Mouse (Mus musculus) cerebellum, postnatal 14 days (tissue): Measurements from ENCODE around the gene Chst11.
"Not testable (repeated sequence)": the region's sequence is repeated elsewhere in the genome, so short reads cannot be mapped to it uniquely, and the experiment has no call there.

ENCODE experiments used
- DNase-seq, 2 experiments: peaks; one replicate each; pipeline ENCODE4 v3.0.0; 2021; ENCODE audit warnings: mixed read lengths in 2 of 2

Gene Chst11

DNA sequence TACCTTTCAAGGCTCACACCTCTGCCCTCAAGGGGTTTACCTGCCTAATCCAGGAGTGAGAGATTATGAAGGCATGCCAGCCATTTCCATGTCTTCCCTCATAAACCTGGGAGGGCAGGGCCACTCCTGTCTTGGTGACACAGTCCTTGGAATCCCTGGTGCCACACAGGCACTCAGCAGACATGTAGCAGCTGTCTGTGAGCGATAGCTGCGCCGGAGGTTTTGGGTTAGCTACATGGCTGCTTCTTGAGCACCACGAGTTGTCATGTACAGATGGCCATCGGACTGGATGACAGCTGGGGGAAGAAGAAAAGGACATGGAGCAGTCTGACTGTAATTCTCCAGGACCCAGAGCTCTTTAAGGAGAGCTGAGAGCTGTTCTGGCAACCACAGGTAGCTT lies 129.3 kb downstream of the Chst11 start:
- DNase-seq, result no peak

- DNase-seq, result peak; percentile 53 to 66
These were observed 131.6 kb downstream of the Chst11 start for GRCm38 (mm10) chr10:83116889-83117288.

DNA sequence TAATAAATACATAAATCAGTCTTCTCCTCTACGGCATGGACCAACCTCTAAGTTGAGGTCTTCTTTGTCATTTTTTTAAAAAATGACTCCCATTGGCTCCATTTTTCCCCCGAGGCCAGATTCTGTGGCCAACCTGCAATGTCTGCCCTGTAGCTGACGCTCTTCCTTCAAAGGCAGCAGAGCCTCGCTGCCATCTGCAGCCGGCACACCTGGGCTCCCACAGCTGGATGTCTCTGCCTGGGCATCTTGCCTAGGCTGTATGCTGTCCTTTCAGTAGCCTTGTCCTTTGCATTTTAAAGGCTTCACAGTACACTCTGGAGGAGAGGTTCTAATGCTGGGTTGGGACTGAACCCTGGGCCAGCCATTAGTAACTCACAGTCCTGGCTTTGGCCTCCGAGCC lies 132.6 kb downstream of the Chst11 start:
- DNase-seq, result no peak

DNA sequence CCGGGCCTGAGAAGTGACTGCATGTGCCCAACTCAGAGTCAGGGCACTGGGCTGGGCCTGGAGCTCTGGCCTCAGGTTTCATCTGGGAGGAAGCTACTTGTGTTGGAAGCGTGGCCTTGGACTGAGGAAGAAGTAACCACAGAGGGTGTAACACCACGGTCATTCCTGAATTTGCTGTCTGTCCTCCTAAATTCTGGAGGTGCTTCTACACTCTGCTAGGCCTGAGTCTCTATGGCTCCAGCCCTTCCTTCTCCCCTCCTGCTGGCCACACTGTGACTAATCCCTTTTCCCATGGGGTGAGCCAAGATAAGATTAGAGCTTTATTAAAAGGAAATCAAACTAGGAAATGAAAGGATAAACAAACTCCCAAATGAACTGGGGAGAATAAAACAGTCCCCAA lies 133.3 kb downstream of the Chst11 start:
- DNase-seq, result no peak

DNA sequence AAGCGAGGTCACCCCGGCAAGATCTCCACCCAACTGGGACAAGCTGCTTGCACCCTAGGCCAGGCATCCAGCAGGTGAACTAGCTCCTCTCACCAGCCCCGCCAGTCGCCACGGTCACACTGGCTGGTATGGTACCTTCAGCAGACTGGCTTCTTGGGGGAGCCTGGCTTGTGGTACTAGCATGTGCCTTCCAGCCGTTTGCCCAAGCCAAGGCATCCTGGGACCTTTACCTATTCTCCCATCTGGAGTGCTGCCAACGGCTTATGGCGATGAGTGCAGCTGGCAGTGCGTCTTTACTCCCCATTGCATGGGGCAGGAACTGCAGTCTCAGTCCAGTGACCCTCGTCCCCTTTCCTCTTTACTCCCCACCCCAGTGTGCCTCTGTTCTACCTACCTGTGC lies 133.7 kb downstream of the Chst11 start:
- DNase-seq, result peak in 1 of 2 experiments; percentile 43

DNA sequence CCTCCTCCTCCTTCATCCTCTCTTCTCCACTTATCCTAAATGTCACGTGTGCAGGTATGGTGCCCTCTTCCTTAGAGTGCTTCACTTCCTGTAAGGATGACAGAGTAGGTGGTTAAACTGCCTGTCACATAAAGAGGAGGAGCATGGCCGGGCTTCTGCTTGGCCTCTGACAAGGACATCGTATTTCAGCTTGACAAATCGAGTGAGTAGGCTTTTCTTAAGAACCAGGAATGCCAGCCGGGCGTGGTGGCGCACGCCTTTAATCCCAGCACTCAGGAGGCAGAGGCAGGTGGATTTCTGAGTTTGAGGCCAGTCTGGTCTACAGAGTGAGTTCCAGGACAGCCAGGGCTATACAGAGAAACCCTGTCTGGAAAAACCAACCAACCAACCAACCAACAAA lies 134.2 kb downstream of the Chst11 start:
- not testable (repeated sequence) for DNase-seq

DNA sequence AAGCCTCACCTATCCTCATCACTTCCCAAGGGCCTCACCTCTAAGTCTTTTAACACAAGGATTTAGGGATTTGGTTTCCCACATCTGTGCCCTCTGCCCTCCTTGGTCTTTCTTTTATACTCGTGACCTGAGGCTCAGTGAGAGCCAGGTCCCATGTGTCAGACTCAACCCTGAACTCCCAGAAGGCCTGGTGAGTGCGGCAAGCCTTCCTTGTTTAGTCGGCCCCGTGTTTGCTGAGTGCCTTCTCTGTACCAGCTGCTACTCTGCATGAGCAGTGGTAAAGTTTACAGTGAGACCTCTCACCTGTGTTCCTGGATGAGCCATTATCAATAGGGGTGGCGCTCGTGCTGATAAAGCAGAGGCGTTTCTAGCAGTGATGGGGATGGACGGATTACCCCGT lies 134.6 kb downstream of the Chst11 start:
- DNase-seq, result no peak

GRCm38 (mm10) chr10:83120938-83121337 lies 135.6 kb downstream of the Chst11 start:
- DNase-seq, result no peak

- no peak for DNase-seq
These were observed 139.3 kb downstream of the Chst11 start for GRCm38 (mm10) chr10:83124560-83124959.

GRCm38 (mm10) chr10:83126447-83126846 lies 141.1 kb downstream of the Chst11 start:
- DNase-seq, result peak; percentile 81 to 83

DNA sequence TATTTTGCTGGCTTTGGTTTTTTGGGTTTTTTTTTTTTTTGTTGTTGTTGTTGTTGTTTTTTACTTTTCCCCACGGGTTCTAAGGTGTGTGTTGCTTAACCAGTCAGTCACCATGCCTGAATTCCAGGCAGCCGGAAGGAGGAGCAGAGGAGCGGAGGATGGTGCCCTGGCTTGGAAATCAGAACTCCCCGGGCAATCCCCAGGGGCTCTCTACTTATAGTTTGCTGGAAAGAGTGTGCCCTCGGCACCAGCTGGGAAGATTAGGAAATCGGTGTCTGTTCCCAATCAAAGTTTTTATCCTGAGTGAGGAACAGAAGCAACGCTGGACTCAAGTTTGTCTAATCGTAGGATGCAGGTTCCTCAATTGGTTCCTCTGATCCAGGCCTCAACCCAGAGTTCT lies 143.1 kb downstream of the Chst11 start:
- no peak for DNase-seq

- DNase-seq, result no peak
These were observed 144.4 kb downstream of the Chst11 start for GRCm38 (mm10) chr10:83129624-83130218.

DNA sequence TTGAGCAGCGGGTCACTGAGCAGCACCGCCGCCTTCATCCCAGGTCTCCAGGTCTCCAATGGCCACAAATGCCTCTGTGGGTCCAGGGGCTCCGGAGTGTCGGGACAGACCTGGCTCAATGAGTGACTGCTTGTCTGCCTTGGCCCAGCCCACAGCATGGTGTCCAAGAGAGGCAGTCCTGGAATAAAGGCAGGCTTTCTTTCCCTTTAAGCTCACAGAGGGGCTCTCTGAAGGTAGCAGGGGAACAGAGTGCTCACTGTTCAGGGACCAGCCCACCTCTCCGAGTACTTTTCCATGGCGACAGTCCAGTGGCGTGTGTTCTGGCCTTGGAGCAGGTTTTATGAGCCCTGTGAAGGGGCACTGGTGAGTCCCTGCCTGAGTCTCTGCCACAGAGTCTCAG lies 145.3 kb downstream of the Chst11 start:
- DNase-seq, result no peak

DNA sequence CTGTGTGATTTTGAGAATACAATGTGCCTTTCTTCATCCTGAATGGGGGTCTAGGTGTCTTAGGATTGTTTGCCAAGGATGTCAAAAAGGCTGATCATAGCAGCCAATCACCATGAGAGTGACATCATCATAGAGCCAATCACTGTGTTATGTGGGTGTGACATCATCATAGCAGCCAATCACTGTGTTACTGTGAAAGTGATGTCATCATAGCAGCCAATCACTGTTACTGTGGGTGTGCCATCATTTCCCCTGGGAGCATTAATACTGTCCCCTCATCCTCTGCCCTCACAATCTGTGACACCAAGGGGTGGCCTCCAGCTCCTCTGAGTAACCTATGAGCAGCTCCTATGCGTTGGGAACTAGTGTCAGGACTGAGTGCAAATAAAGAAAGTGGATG lies 146.6 kb downstream of the Chst11 start:
- no peak for DNase-seq

DNA sequence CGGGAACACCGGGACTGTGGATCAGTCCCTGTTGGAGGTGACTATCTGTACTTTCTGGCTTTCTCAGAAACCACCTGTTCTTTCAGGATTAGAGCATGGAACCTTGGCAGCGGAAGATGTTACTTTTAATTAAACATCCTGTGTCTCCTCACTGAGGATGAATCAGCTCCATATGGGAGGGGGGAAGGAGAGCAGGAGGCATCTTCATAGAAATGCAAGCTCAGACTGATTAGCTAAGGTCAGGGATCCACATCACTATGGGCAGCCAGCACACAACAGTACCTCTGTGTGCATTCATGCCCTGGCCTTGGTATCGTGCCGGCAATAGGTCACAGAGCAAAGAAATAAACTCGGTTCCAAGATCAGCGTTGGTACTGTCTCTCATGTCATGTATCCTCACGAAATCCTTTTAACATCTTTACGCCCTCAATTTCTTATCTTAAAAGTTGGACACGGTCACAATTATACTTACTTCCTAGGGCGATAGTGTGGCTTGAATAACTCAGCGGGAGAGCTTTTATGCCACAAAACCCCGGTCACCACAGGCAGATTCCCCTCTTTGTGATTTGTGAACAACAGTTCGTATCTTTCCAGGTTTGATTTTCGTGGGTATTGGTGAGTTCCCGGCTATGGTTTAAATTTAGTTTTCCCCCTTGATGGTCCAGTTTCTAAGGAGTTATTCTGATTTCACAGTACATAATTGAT lies 148.7 kb downstream of the Chst11 start:
- DNase-seq, result no peak

GRCm38 (mm10) chr10:83134896-83135295 lies 149.6 kb downstream of the Chst11 start:
- DNase-seq, result no peak

DNA sequence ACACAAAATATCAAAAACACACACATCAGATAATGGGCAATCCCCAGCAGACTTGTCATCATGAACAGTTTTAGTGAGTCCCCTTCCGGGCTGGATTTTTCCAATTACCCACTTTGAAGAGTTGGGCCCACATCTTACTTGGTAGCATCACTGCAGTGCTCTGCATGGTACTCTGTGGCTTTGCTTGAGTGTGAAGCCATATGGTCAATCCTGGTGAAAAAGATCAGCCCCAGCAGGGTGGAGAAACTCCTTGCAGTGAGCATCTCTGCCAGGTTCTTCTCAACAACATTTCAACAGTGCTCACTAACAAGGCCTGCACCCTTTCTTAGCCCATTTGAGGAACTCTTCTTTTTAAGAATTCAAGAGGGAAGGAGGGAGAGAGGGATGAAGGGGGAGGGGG lies 150.7 kb downstream of the Chst11 start:
- no peak for DNase-seq

DNA sequence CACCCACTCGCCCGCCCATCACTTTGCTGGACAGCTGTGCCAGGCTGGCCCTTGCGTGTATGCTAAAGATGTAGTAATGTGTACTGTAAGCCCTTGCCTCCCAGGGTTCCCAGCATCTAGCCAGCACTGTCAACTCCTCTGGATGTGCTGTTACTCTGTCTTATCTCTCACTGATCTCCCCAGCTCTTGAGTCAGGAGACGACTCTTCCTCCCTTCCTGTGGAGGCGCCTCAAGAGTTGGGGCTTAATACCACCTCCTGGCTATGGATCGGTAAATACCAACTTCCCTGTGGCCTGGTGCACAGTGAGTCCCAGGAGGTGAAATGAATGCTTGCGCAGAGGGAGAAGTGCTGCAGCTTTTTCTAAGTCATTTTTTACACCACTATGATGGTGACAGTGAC lies 151.8 kb downstream of the Chst11 start:
- DNase-seq, result no peak

- DNase-seq, result no peak
These were observed 154.0 kb downstream of the Chst11 start for GRCm38 (mm10) chr10:83139276-83139675.

GRCm38 (mm10) chr10:83140258-83140936 lies 155.1 kb downstream of the Chst11 start:
- no peak for DNase-seq

DNA sequence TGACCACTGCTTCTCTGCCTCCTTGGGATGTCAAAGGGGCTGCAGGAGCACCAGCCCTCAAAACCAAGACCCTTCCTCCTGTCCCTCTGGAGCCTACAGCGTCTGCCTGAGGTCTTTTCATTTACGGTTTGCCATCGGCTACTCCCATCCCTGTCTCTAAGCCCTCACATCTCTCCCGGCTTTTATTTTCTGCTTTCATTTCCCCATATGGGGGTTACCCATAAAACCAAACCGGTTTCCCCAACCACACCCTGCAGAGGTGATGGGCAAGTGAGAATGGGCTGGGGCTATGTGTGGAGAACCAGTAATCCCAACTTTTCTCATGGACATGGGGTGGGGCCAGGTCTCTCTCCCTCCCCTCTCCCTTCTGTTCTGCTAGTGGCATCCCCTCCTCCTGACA lies 156.1 kb downstream of the Chst11 start:
- no peak for DNase-seq

DNA sequence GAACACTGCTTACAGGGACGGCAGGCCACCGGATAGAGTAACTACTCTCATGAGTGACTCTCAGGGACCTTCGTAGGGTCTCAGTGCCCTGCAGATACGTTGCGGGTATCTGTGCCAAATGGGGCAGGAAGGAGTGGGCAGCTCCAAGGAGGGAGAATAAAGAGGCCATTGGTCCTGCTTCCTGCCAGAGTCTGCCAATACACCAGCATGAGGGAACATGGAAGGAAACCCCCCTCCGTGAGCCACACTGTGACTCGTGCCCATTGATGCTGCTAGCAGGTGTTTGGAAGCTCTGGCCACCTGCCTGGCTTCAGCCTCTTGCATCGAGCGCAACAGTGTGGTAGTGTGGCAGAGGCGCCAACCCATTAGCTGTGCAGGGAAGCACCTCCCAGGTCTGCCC lies 157.8 kb downstream of the Chst11 start:
- DNase-seq, result peak; percentile 65 to 68

- DNase-seq, result no peak
These were observed 160.5 kb downstream of the Chst11 start for GRCm38 (mm10) chr10:83145836-83146235.
